Mouse (Mus musculus) kidney, postnatal 36 days (tissue): ENCODE measurements around the gene Lrrc23.
A peak's percentile ranks its signal among the peaks of the same experiment; 100 is the strongest.
"Not testable (repeated sequence)": the region's sequence is repeated elsewhere in the genome, so short reads cannot be mapped to it uniquely, and the experiment has no call there.

Experiments
- DNase-seq, 2 experiments: peaks; one replicate each; pipeline ENCODE4 v3.0.0; 2021 to 2022; ENCODE audit warnings: mixed read lengths in 2 of 2

Gene Lrrc23

DNA sequence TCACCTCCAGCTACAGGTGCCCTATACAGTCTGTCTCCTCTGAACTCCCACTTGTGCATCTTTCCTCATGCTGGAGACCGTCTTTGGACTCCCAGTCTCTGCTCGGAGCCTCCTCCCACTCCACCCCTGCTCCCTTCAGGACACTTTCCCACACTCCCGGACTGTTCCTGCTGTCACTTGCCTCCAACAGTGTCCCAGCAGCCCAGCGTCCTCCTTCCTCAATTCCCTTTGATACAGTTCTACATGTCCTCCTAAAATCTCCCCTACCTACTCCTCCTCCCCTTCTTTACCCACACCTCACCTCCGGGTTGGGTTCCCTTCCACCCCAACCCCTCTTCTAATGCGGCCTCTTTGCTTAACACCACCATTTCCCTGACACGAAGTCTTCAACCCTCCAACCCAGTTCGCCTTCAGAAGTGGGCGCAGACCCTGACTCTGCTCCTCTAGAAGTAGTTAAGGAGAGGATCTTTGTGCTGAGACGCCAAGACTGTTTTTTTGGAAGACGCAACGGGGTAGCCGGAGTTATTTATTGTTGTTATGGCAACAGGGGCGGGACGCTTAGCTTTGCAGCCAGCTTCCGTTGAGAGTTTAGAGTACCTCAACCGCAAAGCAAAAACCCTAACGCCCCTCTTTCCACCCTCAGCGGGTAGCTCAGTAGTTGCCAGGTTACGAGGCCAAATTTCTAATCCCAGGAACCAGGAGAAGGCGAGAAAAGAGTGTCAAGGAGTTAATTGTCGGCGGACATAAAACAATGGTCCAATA is at the start of gene Lrrc23:
Gene Lrrc23, minus strand, starts transcription at position 506 of the 762 bp plus-strand sequence.
- peak; percentile 53 to 62 for DNase-seq

DNA sequence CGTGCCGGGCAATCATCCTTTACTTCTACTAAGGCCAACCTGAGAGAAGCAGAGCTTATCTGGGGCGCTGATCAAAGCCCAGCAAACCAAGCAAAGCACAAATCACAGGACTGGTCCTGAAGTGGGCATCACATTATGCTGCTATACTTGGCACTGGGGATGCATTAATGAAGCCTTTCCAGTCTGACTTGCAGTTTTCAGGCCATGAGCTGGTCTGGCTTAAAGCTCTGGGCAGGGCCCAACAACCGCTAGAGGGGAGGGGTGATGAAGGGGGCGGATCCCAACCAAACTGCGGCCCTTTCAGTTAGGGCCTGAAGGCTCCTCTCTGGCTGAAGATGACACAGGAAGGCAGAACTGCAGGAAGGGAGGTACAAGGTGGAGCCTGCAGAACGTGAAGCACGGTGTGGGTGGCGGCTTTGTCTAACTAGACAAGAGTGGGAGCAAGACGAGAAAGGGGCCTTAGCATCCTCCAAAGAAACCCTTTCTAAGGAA is 48.6 kb upstream of the Lrrc23 start:
- DNase-seq, result peak; percentile 58

DNA sequence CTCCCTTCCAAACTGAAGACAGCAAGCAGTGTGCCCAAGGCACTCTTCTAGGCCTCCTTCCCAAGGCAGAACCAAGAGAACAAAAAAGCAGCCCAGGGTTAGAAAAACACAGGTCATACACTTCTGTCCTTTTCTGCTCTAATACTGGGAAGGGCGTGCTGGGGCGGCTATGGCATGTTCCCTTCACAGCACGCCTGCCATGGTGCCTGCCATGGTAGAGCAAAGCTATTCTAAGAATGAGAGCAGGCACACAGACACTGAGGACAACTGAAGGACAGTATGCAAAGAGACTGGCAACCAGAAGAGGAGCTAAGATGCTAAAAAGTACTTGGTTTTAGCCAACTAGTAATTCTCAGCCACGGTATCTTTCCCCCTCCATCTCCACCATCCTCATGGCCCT is 42.5 kb upstream of the Lrrc23 start:
- DNase-seq, result no peak

DNA sequence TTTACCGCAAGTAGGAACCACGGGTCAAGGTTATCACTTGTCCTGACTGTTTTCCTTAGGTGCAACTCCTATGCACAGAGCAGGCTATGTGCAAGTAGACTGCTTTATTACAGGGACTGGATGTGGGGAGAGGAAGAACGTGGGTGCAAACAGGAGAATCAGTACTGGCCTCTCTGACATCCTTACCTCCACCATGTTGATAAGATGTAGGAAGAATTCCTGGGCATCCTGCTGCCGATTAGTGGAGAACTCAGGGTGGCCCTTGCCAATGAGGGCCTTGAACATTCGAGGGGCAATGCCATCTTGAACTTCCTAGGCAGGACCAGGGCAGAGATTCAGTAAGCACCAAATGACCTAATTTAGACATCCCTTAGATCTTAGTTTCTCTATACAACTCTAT is 41.4 kb upstream of the Lrrc23 start:
- DNase-seq, result no peak

DNA sequence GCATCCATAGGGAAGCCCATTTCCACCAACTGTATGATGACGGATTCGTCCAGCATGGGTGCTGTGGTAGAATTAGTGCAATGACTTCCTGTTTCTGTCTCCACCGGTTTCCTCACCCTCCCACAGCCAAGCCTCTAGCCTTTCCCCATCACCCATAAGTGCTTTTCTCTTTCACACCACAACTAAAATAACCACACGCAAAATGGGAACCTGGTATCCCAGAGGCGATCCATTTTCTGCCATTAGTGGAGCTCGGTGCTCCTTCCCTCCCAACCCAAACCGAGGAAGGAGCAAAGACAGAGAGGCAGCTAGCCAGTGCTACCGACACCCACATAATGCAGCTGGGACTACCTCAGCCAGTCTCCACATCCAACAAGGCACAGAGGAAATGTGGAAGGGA is 38.4 kb upstream of the Lrrc23 start:
- DNase-seq, result no peak

DNA sequence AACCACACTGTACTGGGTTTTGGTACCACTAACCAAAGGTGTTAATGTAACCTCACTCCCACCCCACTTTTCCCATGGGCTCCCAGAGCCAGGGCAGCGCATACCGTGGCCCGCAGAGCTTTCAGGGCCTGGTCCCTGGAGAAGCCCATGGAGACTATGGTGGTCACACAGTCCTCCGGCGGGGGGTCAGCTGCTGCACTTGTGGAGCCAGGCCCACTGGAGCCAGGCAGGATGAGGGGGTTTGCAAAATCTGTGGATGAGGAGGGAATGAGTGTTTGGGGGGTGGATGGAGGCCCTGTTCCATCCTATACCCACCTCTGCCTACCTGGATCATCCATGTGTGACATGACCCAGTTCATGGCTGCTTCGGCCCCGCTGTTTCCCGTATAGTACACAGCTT is 38.0 kb upstream of the Lrrc23 start:
- DNase-seq, result no peak

DNA sequence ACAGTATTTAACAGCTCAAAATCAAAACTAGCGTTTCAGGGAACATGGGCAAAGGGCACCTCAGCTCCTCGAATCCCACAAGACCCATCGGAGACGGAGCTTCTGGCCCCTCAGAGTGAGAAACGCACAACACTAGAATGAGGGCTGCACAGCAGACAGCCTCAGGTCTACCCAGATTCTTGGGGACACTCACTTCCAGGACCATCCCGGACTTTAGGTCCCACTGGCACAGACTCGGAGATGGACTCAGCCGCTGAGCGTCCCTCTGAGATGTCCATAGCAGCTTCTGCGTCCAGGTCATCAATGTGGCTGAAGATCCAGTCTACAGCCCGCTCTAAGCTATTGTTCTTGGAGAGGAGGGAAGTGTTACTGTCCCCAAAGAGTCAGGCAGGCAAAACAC is 37.6 kb upstream of the Lrrc23 start:
- no peak for DNase-seq

DNA sequence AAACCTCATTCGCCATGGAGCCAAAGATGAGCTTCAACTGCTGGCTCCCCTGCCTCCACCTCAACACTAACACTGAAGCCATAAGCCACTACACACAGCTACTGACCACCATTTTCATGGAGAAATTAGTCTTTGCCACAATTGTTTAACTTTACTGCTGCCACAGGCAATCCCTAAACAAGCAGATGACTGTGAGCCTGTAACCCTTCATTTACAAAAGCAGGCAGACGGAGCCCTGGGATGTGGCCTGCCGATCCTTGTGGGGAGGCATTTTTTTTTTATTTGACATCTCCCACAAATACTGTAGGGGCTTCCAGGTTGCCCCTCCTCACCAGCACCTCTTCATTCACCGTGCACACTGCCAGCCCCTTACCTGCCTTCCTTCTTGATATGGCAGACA is 37.1 kb upstream of the Lrrc23 start:
- DNase-seq, result no peak

DNA sequence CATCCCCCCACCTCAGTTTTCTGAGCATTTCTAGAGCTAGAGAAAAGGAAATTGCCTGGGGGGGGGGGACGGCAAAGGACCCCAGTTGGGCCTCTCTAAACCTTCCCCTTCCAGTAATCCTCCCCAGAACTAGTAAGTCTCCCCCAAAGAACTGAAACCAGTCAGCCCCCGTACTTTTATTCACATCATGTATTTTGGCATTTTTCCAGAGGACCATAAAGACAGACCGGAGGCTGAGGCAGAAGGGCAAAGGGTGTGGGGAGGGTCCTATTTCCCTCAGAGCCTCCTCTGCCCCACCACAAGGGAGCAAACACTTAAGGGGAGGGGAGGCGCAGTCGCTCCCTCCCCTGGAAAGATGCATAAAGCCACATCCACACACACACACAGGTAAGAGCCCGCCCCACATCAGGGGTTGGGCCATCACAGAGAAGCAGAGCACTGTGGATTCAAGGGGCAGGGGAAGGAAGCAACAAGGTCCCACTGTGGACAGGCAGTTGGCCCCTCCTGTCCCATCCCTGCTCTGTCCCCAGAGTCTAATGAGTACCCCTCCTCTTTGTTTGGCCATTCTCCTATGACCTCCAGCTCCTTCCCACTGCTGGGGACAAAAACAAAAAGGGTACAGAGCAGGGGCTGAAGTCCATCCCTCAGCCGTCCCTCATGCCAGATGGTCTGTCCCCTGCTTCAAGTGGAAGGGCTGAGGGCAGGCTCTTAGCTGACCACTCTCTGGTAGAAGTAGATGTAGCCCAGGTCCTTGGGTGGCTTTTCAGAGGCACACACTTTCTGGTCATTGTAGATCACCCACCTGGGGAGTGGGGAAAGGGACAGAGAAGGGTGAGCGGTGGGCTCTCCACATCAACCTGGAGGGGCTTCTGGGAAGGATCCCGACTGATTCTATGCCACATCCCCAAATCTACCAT is 35.6 kb upstream of the Lrrc23 start:
- DNase-seq, result no peak

DNA sequence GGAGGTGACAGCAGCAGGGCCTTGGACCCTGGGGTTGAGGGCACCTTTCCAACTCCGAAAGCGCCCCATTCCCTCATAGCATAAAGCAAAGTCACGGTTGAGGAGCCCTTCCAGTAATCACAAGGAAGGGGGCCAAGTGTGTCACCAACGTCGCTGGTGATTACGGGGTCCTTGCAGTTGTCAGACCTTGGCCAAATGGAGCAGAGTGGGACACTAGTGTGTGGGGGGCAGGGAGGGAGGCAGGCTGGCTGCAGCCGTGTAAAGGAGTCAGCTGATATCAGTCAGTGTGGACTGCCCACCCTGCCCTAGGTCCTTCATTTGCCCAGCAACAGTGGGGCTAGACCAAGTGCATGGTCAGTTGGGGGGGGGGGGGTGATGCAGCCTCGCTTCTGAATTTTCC is 34.9 kb upstream of the Lrrc23 start:
- DNase-seq, result no peak

DNA sequence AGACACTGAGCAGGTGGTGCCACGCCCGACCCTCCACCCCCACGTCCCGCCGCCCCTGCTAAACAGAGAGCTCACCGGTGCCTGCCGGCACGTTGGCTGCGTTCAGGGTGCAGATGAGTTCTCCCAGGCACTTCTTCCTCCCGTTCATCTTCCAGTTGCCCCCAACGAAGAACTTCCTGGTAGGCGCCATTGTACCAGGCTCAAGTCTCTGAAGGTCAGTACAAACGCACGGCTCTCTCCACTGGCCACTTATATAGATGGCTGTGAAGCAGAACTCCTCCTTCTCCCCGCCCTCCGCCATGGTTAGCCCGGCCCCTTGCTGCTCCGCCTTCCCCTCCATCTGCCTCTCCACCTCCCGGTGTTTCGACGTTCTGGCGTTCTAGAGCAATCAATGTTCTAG is 34.4 kb upstream of the Lrrc23 start, which contains the start of gene Tpi1:
Gene Tpi1, minus strand, starts transcription at position 364 of the 400 bp plus-strand sequence.
- DNase-seq, result peak; percentile 93

DNA sequence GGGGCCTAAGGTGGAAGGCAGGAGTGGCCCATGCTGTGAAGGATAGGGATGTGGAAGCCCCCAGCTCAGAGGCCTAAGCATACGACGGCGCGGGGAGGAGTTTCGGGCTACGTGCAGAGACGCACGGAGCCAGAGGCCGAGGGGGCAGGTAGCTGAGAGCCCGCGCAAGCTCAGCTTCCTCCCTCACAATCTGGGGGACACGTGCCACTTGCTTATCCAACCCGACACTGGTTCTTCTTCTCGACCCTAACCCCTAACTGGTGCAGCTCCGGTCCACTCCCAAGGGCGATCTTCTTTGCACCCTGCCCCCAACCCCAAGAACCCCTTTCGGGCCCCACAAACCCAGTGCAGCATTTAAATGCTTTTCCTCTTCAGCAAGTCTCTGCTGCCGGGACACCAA is 34.0 kb upstream of the Lrrc23 start:
- DNase-seq, result peak; percentile 64 to 78

DNA sequence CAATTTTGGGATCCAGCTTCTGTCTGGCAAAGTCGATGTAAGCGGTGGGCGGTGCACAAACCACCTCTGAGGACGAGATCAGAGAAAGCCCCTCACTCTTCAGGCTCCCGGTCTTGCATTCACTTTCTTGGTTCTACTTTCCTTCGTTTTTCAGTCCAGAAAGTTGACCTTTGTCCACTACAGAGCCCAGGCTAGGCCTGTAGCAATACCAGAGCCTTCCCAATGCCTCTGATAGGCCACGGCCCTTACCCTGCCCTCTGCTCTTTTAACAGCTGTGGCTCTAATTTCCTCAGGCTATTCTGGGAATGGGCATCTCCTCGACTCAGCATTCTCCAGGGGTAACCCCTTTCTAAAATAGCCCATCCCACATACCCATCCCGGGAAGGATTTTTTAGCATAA is 33.3 kb upstream of the Lrrc23 start:
- DNase-seq, result peak; percentile 45 to 51

DNA sequence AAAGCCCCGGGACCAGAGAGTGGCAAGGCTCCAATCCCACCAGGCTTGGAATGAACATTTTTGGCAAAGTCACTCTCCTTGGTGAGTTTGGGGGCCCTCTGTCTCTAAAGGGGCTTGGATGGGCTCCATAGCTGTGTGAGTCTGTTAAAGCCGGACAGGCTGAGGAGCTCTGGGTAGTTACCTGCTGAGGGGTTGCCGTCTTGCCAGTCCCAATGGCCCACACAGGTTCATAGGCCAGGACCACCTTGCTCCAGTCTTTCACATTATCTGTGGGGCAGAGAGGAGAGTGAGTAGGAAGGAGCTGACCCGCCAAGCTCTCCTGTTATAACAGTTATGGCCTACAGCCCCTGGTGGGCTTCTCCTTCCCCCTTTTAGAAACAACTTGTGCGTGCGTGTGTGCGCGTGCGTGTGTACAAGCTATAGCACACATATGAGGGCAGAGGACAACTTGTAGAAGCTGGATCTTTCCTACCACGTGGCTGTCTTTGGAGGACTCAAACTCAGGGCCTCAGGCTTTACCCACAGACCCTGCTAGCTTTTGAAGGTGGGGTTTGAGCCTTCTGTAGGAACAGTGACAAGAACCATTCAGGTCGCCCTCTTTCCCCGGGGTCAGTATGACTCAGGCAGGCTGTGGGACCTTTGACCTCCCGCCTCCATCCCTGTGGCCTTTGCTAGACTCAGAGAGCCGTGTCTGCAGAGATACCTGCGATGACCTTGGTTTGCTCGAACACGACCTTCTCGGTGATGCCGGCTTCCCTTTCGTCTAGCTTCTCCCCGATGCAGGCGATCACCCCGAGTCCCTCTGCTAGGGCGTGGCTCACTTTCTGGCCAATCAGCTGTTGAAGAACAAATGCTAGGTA is 32.4 kb upstream of the Lrrc23 start:
- peak in 1 of 2 experiments; percentile 50 for DNase-seq

DNA sequence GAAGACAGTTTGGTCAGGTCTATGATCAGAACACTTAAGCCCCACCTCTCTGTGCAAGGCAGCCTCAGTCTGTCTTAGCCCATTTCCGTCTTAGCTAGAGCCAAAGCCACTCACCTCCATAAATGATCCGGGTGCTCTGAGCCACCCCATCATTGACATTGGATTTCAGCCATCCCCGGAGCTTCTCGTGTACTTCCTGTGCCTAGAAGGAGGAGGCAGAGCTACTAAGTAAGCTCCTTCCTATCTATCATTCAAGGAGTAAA is 31.8 kb upstream of the Lrrc23 start:
- DNase-seq, result no peak

DNA sequence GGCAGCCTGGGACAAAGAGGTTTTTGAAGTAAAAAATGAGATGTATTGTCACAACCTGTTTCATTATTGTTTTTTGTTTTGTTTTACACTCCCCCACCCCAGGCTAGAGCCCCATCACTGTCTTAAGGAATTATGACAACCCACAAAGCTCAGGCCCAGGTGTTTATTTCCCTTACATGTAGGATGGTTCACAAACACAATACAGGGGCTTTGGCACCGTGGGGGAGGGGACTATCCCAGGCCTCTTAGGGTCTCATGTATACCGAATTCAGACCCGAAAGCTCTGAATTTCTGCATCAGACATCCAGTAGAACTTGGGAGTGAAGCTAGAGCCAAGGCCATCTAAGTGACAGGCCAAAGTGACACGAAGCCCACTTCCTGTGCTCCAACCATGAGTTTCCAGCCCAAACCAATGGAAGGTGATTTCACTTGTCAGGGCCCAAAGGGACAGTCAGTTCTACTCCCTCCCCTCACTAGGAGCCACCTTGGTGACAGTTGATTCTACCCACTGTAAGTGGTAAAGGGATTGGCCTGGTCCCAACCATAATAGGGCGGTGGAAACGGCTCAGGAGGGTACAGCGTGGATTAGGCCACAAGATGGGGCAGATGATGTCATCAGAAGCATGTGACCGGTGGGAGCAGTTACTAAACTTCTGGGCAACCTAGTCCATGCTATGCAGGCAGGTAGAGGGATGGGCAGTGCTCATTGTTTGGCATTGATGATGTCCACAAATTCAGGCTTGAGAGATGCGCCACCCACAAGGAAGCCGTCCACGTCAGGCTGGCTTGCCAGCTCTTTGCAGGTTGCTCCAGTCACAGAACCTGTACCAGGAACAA is 31.3 kb upstream of the Lrrc23 start:
- DNase-seq, result not testable (repeated sequence)

DNA sequence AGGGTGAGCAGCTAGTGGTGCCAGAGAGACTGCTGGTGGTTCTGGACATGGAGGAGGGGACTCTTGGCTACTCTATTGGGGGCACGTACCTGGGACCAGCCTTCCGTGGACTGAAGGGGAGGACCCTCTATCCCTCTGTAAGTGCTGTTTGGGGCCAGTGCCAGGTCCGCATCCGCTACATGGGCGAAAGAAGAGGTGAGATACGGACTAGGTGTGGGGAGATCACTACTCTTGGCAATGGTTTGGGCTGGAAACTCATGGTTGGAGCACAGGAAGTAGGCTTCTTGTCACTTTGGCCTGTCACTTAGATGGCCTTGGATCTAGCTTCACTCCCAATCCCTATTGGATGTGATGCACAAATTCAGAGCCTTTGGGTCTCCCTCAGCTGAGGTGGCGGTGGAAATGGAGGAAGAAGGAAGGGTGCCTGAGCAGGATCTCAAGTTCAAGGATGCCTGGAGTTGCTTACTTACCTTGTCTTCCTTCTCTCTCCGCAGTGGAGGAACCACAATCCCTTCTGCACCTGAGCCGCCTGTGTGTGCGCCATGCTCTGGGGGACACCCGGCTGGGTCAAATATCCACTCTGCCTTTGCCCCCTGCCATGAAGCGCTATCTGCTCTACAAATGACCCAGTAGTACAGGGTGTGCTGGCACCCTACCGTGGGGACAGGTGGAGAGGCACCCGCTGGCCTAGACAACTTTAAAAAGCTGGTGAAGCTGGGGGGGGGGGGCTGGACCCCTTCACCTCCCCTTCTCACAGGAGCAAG is 30.4 kb upstream of the Lrrc23 start:
- DNase-seq, result no peak

DNA sequence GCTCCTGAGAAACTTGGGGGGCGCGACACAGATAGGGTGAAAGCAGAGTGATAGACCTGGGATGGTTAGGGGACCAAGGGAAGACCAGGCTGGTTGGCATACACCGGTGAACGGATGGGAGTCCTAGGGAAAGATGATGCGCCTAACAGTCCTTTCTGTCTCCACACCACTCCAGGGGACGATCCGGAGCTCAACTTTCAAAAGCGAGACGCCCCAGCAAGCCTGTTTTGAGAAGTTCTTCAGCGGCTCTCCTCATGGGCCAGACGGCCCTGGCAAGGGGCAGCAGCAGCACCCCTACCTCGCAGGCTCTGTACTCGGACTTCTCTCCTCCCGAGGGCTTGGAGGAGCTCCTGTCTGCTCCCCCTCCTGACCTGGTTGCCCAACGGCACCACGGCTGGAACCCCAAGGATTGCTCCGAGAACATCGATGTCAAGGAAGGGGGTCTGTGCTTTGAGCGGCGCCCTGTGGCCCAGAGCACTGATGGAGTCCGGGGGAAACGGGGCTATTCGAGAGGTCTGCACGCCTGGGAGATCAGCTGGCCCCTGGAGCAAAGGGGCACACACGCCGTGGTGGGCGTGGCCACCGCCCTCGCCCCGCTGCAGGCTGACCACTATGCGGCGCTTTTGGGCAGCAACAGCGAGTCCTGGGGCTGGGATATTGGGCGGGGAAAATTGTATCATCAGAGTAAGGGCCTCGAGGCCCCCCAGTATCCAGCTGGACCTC is 29.7 kb upstream of the Lrrc23 start:
- DNase-seq, result peak; percentile 87 to 93

DNA sequence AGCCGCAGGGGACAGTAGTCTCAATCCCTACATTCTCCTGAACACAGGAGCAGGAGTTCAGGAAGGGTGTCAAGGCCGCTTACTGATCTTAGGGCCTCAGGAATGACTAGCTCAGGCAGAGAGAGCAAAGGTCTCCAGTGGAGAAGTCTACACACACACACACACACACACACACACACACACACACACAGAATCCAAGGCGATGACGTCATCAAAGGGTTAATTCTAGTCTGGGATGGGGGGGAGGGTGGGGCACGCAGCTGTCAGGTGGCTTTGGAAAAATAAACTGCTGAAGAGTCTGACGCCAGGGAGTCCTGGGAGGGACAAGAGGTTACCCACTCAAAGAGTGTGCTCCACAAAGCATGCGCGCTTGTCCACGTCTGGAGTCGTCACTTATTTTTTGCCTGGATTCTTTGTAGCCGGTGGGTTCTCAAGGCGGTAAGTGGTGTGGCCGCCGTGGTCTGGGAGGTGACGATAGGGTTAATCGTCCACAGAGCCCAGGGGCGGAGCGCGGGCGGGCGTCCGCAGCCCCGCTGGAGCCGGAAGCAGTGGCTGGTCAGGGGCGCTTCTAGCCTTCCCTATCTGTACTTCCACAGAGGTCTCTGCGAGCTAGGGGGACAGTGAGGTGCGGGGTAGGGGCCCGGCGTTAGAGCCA is 29.0 kb upstream of the Lrrc23 start, which contains the start of gene Spsb2:
Gene Spsb2, plus strand, starts transcription at position 304 of the 655 bp plus-strand sequence.
- DNase-seq, result peak; percentile 85 to 89

DNA sequence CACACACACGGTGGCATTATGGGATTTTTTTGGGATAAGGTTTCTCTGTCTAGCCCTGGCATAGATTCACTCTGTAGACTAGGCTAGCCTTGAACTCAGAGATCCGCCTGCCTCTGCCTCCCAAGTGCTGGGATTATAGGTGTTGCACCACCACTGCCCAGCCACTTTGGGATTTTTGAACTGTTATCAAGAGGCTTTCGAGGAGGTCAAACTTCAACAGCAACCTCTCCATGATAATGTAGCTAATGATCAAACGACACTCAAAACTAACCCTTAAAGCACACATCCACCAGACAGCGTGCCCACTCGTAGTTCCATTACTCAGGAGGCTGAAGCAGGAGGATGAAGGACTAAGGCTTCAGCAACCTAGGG is 28.4 kb upstream of the Lrrc23 start:
- no peak for DNase-seq
